Mouse (Mus musculus) adipocyte (in vitro differentiated cells): ENCODE measurements around the gene Vmn2r16.

Experiments
- DNase-seq: peaks from one replicate; pipeline ENCODE4 v3.0.0-alpha.2; 2016; ENCODE audit warnings: low spot score

The Vmn2r16 gene

GRCm38 (mm10) chr5:109329862-109330261 is at the start of gene Vmn2r16:
Gene Vmn2r16 (plus strand): TSS chr5:109330162.
- DNase-seq, result no peak

GRCm38 (mm10) chr5:109294655-109295054 is 35.3 kb upstream of the Vmn2r16 start:
- DNase-seq, result no peak

- DNase-seq, result no peak
Measured at GRCm38 (mm10) chr5:109297544-109297943, 32.4 kb upstream of the Vmn2r16 start, which contains the start of gene Vmn2r15. Gene Vmn2r15 (minus strand): TSS chr5:109297644.

DNA sequence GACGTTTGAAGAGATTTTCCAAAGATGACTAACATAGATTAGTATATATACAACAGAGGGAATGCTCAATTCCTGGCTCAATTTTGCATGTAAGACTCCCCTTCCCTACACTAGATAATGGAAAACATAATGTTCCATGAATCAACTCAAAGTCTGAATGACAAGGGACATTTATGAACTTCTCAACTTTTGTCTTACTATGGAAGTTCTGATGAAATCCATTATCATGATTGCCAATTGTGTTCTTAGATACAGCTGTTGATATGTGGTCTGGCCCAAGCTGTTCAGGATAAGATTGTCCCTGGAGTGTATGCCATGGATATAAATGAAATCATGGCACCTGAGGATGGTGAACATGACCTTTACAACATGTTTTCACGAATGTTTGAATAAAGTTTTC is 89.4 kb downstream of the Vmn2r16 start, which contains the start of gene Vmn2r17:
Gene Vmn2r17 (plus strand): TSS at position 301 of the 400 bp plus-strand sequence.
- DNase-seq, result no peak
